Mouse (Mus musculus) C2C12 (cell line): ENCODE results near the gene Castor1.

Experiments
- CEBPB ChIP-seq: IDR thresholded peaks from one replicate; pipeline ENCODE4 v1.6.1; 2011; ENCODE audit warnings: low read depth, mild to moderate bottlenecking, control low read depth, moderate library complexity
- CTCF ChIP-seq: IDR thresholded peaks from one replicate; pipeline ENCODE4 v1.5.1; 2011; ENCODE audit not compliant: control insufficient read depth, insufficient read depth, insufficient read length
- FOSL1 ChIP-seq: IDR thresholded peaks from one replicate; pipeline ENCODE4 v1.8.0; 2011; ENCODE audit warnings: mild to moderate bottlenecking, low read length; ENCODE audit not compliant: poor library complexity, insufficient read depth, severe bottlenecking
- MAX ChIP-seq: IDR thresholded peaks from one replicate; pipeline ENCODE4 v1.6.1; 2011; ENCODE audit warnings: mild to moderate bottlenecking, control low read depth
- MYOD1 ChIP-seq: IDR thresholded peaks from one replicate; pipeline ENCODE4 v1.6.1; 2011; ENCODE audit warnings: low read depth; ENCODE audit not compliant: control insufficient read depth, insufficient read length
- MYOG ChIP-seq: IDR thresholded peaks from one replicate; pipeline ENCODE4 v1.6.1; 2011; ENCODE audit not compliant: control insufficient read depth, insufficient read length; ENCODE audit errors: extremely low read depth
- USF1 ChIP-seq: IDR thresholded peaks from one replicate; pipeline ENCODE4 v1.6.1; 2011; ENCODE audit warnings: low read depth, mild to moderate bottlenecking, control low read depth, moderate library complexity

- TF ChIP-seq CTCF (no peak), MAX (no peak), MYOD1 (no peak), MYOG (no peak), CEBPB (no peak), USF1 (no peak), FOSL1 (no peak)
Observed at GRCm38 (mm10) chr11:4235052-4235655, 17.1 kb downstream of the Castor1 start.
